ENCODE assay signal across 8 mouse cellular contexts in genomic region chr2:120562859-120563234, GRCm38 (mm10). TPM values are rescaled to one million over a fixed set of nuclear protein-coding genes. Genes with fewer than 3 reads are reported as not detected.
DNase-seq lines count a peak whose midpoint lies in the region; ATAC-seq and TF ChIP-seq lines count a peak whose summit lies in the region.

No protein-coding gene starts in this region.

- H3K9me3 ChIP-seq in embryonic facial prominence, embryonic 13.5 days = no peaks in the 10 kb centered on the region
- H3K9me3 ChIP-seq in limb, embryonic 10.5 days (replicated peaks) = no peaks in the 10 kb centered on the region
- no peaks in the 10 kb centered on the region for H3K9me3 ChIP-seq in neural tube, embryonic 12.5 days

- no peaks in the 10 kb centered on the region for H3K27me3 ChIP-seq in embryonic facial prominence, embryonic 13.5 days
- H3K27me3 ChIP-seq in limb, embryonic 10.5 days (ENCODE audit: low read depth, poor library complexity, severe bottlenecking) = no peaks in the 10 kb centered on the region
- H3K27me3 ChIP-seq in neural tube, embryonic 12.5 days (replicated peaks) = no peaks in the 10 kb centered on the region

- H3K27ac ChIP-seq in left cerebral cortex, adult 2 months = no peak overlapping the region; the same call in 1 of the 2 replicates
- no peak overlapping the region for H3K27ac ChIP-seq in embryonic facial prominence, embryonic 13.5 days
- peak overlapping the region; percentile 96 for H3K27ac ChIP-seq in limb, embryonic 10.5 days
- no peak overlapping the region for H3K27ac ChIP-seq in neural tube, embryonic 12.5 days

- TF ChIP-seq CTCF in left cerebral cortex, adult 2 months (IDR thresholded peaks at IDR 0.05) = no peak

- peaks cover 16% of the 10 kb centered on the region for H3K4me1 ChIP-seq in embryonic facial prominence, embryonic 13.5 days
- peaks cover 8% of the 10 kb centered on the region for H3K4me1 ChIP-seq in limb, embryonic 10.5 days
- H3K4me1 ChIP-seq in neural tube, embryonic 12.5 days = peaks cover 9% of the 10 kb centered on the region; the same call in 1 of the 2 replicates

- H3K36me3 ChIP-seq in embryonic facial prominence, embryonic 13.5 days = no peaks in the 10 kb centered on the region
- H3K36me3 ChIP-seq in limb, embryonic 10.5 days = peaks cover 18% of the 10 kb centered on the region
- H3K36me3 ChIP-seq in neural tube, embryonic 12.5 days = no peaks in the 10 kb centered on the region

- H3K9ac ChIP-seq in embryonic facial prominence, embryonic 13.5 days = peak overlapping the region; percentile 94
- H3K9ac ChIP-seq in neural tube, embryonic 12.5 days = peak overlapping the region; percentile 92

- 23% methylated on average over 9 of the region's 9 CpGs for WGBS in embryonic facial prominence, embryonic 13.5 days
- 25% methylated on average over 9 of the region's 9 CpGs for WGBS in limb, embryonic 10.5 days
- 29% methylated on average over 9 of the region's 9 CpGs for WGBS in neural tube, embryonic 12.5 days

- H3K4me2 ChIP-seq in embryonic facial prominence, embryonic 13.5 days = peak overlapping the region; percentile 60
- peak overlapping the region; percentile 82 for H3K4me2 ChIP-seq in neural tube, embryonic 12.5 days (replicated peaks)

- no peak for DNase-seq in left cerebral cortex, adult 2 months (ENCODE audit: extremely low spot score in 1 of 2, low spot score in 2 of 2)
- no peak for DNase-seq in left cerebral cortex, adult 11 months (ENCODE audit: low spot score)
- DNase-seq in limb, embryonic 10.5 days (ENCODE audit: low spot score) = no peak
- no peak for DNase-seq in adrenal gland, adult 8-10 months

- intact Hi-C loops in left cerebral cortex, adult 2 months (cut with DNase I) = loop anchor here (1.0 kb wide), 1 partner anchor 46 kb away; the partner anchor contains the start of genes Haus2 and Lrrc57

- no peak for ATAC-seq in embryonic facial prominence, embryonic 13.5 days (ENCODE audit: insufficient number of reproducible peaks, insufficient read depth, low FRiP score, low TSS enrichment, low read depth)
- no peak for ATAC-seq in neural tube, embryonic 12.5 days (ENCODE audit: low FRiP score, low read depth)
- no peak for ATAC-seq in activated CD4-positive, CD25-positive, alpha-beta regulatory T cell, adult 4 months
- ATAC-seq in megakaryocyte progenitor cell, adult 5-6 weeks (replicated peaks; ENCODE audit: poor library complexity) = no peak

- peak overlapping the region; percentile 87 for H3K4me3 ChIP-seq in left cerebral cortex, adult 2 months
- H3K4me3 ChIP-seq in embryonic facial prominence, embryonic 13.5 days = peak overlapping the region; percentile 92
- H3K4me3 ChIP-seq in limb, embryonic 10.5 days = peak overlapping the region; percentile 94
- H3K4me3 ChIP-seq in neural tube, embryonic 12.5 days = peak overlapping the region; percentile 82

RNA-seq across cellular contexts. Expression of gene Zfp106, which starts 0.8 kb away (rescaled TPM):
- 100 to 1,000 TPM; 169 to 182 TPM for total RNA-seq in left cerebral cortex, adult 2 months (2021)
- 49.1 and 49.7 TPM in 2 replicates for polyA plus RNA-seq in embryonic facial prominence, embryonic 13.5 days (2015; fragmentation: Nextera tagmentation; extraction: Ambion mirVana)
- polyA plus RNA-seq in limb, embryonic 10.5 days (2016; fragmentation: Nextera tagmentation; extraction: Ambion mirVana) = 75.8 and 81.0 TPM in 2 replicates
- polyA plus RNA-seq in neural tube, embryonic 12.5 days (2016; fragmentation: Nextera tagmentation; extraction: Ambion mirVana) = 47.8 and 52.2 TPM in 2 replicates
- 10 to 100 TPM; 23.3 to 25.1 TPM for polyA plus RNA-seq in activated CD4-positive, CD25-positive, alpha-beta regulatory T cell, adult 4 months (2017; shearing (Covaris generic))
- 100 to 1,000 TPM in 3 of 4 experiments, 10 to 100 TPM in 1; 98.6 to 120 (median 107) TPM for total RNA-seq in adrenal gland, adult 8-10 months (2022)
- total RNA-seq in megakaryocyte progenitor cell, adult 5-6 weeks (2015) = 89.6 and 117 TPM in 2 replicates
- 91.5 and 94.4 TPM in 2 replicates for total RNA-seq in megakaryocyte progenitor cell, adult 5-6 weeks (2017)

RNA-seq across cellular contexts. Expression of gene Snap23, which starts 4.6 kb away (rescaled TPM):
- total RNA-seq in left cerebral cortex, adult 2 months (2021) = 10 to 100 TPM; 19.1 to 23.5 TPM
- polyA plus RNA-seq in embryonic facial prominence, embryonic 13.5 days (2015; fragmentation: Nextera tagmentation; extraction: Ambion mirVana) = 51.7 and 54.5 TPM in 2 replicates
- 60.2 and 62.6 TPM in 2 replicates for polyA plus RNA-seq in limb, embryonic 10.5 days (2016; fragmentation: Nextera tagmentation; extraction: Ambion mirVana)
- polyA plus RNA-seq in neural tube, embryonic 12.5 days (2016; fragmentation: Nextera tagmentation; extraction: Ambion mirVana) = 34.2 and 35.1 TPM in 2 replicates
- 10 to 100 TPM; 58.1 to 58.3 TPM for polyA plus RNA-seq in activated CD4-positive, CD25-positive, alpha-beta regulatory T cell, adult 4 months (2017; shearing (Covaris generic))
- total RNA-seq in adrenal gland, adult 8-10 months (2022) = 10 to 100 TPM; 54.4 to 73.3 (median 64.1) TPM
- 63.4 and 64.3 TPM in 2 replicates for total RNA-seq in megakaryocyte progenitor cell, adult 5-6 weeks (2015)
- total RNA-seq in megakaryocyte progenitor cell, adult 5-6 weeks (2017) = 86.2 and 131 TPM in 2 replicates

RNA-seq across cellular contexts. Expression of gene Haus2, which starts 46.3 kb away (rescaled TPM):
- total RNA-seq in left cerebral cortex, adult 2 months (2021) = 10 to 100 TPM; 11.7 to 14.4 TPM
- 27.9 and 29.5 TPM in 2 replicates for polyA plus RNA-seq in embryonic facial prominence, embryonic 13.5 days (2015; fragmentation: Nextera tagmentation; extraction: Ambion mirVana)
- polyA plus RNA-seq in limb, embryonic 10.5 days (2016; fragmentation: Nextera tagmentation; extraction: Ambion mirVana) = 34.5 and 35.9 TPM in 2 replicates
- 32.7 and 34.3 TPM in 2 replicates for polyA plus RNA-seq in neural tube, embryonic 12.5 days (2016; fragmentation: Nextera tagmentation; extraction: Ambion mirVana)
- polyA plus RNA-seq in activated CD4-positive, CD25-positive, alpha-beta regulatory T cell, adult 4 months (2017; shearing (Covaris generic)) = 10 to 100 TPM; 18.1 to 19.6 TPM
- total RNA-seq in adrenal gland, adult 8-10 months (2022) = 10 to 100 TPM; 14.4 to 15.4 (median 14.9) TPM
- 28.5 and 29.9 TPM in 2 replicates for total RNA-seq in megakaryocyte progenitor cell, adult 5-6 weeks (2015)
- 17.6 and 17.7 TPM in 2 replicates for total RNA-seq in megakaryocyte progenitor cell, adult 5-6 weeks (2017)

RNA-seq across cellular contexts. Expression of gene Lrrc57, which starts 46.5 kb away (rescaled TPM):
- 10 to 100 TPM; 41.6 to 42.5 TPM for total RNA-seq in left cerebral cortex, adult 2 months (2021)
- polyA plus RNA-seq in embryonic facial prominence, embryonic 13.5 days (2015; fragmentation: Nextera tagmentation; extraction: Ambion mirVana) = 25.1 and 27.7 TPM in 2 replicates
- polyA plus RNA-seq in limb, embryonic 10.5 days (2016; fragmentation: Nextera tagmentation; extraction: Ambion mirVana) = 24.7 and 31.0 TPM in 2 replicates
- 38.1 and 39.3 TPM in 2 replicates for polyA plus RNA-seq in neural tube, embryonic 12.5 days (2016; fragmentation: Nextera tagmentation; extraction: Ambion mirVana)
- polyA plus RNA-seq in activated CD4-positive, CD25-positive, alpha-beta regulatory T cell, adult 4 months (2017; shearing (Covaris generic)) = 10 to 100 TPM; 30.7 to 32.2 TPM
- total RNA-seq in adrenal gland, adult 8-10 months (2022) = 10 to 100 TPM; 18.6 to 22.0 (median 21.5) TPM
- 21.4 and 25.6 TPM in 2 replicates for total RNA-seq in megakaryocyte progenitor cell, adult 5-6 weeks (2015)
- total RNA-seq in megakaryocyte progenitor cell, adult 5-6 weeks (2017) = 16.5 and 22.9 TPM in 2 replicates
